In genomic region chr14:102699015-102699414, GRCm38 (mm10) we compare ENCODE assay signal across 21 mouse cellular contexts.
DNase-seq lines count a peak whose midpoint lies in the region; ATAC-seq and TF ChIP-seq lines count a peak whose summit lies in the region.
"Had no signal": no experiment of that assay in that cellular context is flagged by ENCODE, and none has a peak within 500 bp of the region (broad histone marks: within the 10 kb centered on the region; RNA-seq: fewer than 3 reads in every experiment).

No protein-coding gene starts in this region.

- DNase-seq in hindbrain, embryonic 14.5 days (ENCODE audit: low spot score), result no peak
- DNase-seq in brain, embryonic 14.5 days (ENCODE audit: low read depth), result peak; percentile 28
- peak; percentile 35 for DNase-seq in midbrain, embryonic 14.5 days
- DNase-seq in liver, embryonic 11.5 days (ENCODE audit: low spot score), result no peak
- DNase-seq in retina, embryonic 14.5 days (ENCODE audit: low spot score), result no peak
- DNase-seq: adrenal gland, adult 2 months; adrenal gland, postnatal 10 days; adrenal gland, postnatal 25 days; cerebellum, adult 11-12 months; cerebellum, adult 2 months; cerebellum, adult 9-10 months; cerebellum, postnatal 10 days; cerebellum, postnatal 25 days had no signal

- H3K4me1 ChIP-seq in hindbrain, embryonic 12.5 days, result no peaks in the 10 kb centered on the region; the same call in 1 of the 2 replicates
- 0 out of 2 replicates have a peak, but pooled peaks cover 7% of the 10 kb centered on the region for H3K4me1 ChIP-seq in hindbrain, embryonic 14.5 days (replicated peaks; ENCODE audit: control insufficient read depth, insufficient read depth, low read length)
- H3K4me1 ChIP-seq in midbrain, embryonic 12.5 days, result no peaks in the 10 kb centered on the region
- no peaks in the 10 kb centered on the region; the same call in 1 of the 2 replicates for H3K4me1 ChIP-seq in midbrain, embryonic 16.5 days (ENCODE audit: control insufficient read depth, insufficient read depth, low read length)
- H3K4me1 ChIP-seq in midbrain, embryonic 14.5 days (ENCODE audit: control insufficient read depth, insufficient read depth, low read length), result no peaks in the 10 kb centered on the region; the same call in 1 of the 2 replicates
- no peaks in the 10 kb centered on the region for H3K4me1 ChIP-seq in liver, embryonic 11.5 days (replicated peaks; ENCODE audit: control insufficient read depth, insufficient read depth, low read length)
- H3K4me1 ChIP-seq: embryonic facial prominence, embryonic 10.5 days; embryonic facial prominence, embryonic 12.5 days; forebrain, embryonic 12.5 days had no signal

- no peak overlapping the region for H3K4me2 ChIP-seq in hindbrain, embryonic 12.5 days (replicated peaks)
- H3K4me2 ChIP-seq in hindbrain, embryonic 14.5 days (replicated peaks), result no peak overlapping the region
- H3K4me2 ChIP-seq in midbrain, embryonic 12.5 days (replicated peaks), result no peak overlapping the region
- H3K4me2 ChIP-seq in midbrain, embryonic 16.5 days (ENCODE audit: low read length), result no peak overlapping the region
- no peak overlapping the region for H3K4me2 ChIP-seq in midbrain, embryonic 14.5 days (ENCODE audit: low read length)
- H3K4me2 ChIP-seq in liver, embryonic 11.5 days, result no peak overlapping the region
- H3K4me2 ChIP-seq: embryonic facial prominence, embryonic 12.5 days; forebrain, embryonic 12.5 days had no signal

- H3K27me3 ChIP-seq in hindbrain, embryonic 12.5 days, result no peaks in the 10 kb centered on the region
- no peaks in the 10 kb centered on the region for H3K27me3 ChIP-seq in hindbrain, embryonic 14.5 days (ENCODE audit: control insufficient read depth, insufficient read depth, low read length)
- H3K27me3 ChIP-seq in midbrain, embryonic 12.5 days, result no peaks in the 10 kb centered on the region
- H3K27me3 ChIP-seq in midbrain, embryonic 16.5 days (ENCODE audit: control insufficient read depth, insufficient read depth, low read depth, low read length), result no peaks in the 10 kb centered on the region
- H3K27me3 ChIP-seq in midbrain, embryonic 14.5 days (ENCODE audit: control insufficient read depth, insufficient read depth, low read length), result no peaks in the 10 kb centered on the region
- no peaks in the 10 kb centered on the region for H3K27me3 ChIP-seq in liver, embryonic 11.5 days (replicated peaks; ENCODE audit: control insufficient read depth, insufficient read depth, low read length)
- H3K27me3 ChIP-seq: embryonic facial prominence, embryonic 12.5 days; forebrain, embryonic 12.5 days had no signal

- no peak for TF ChIP-seq CTCF in brain, embryonic 14.5 days (IDR thresholded peaks at IDR 0.05; ENCODE audit: borderline replicate concordance, extremely low read depth, insufficient read depth, insufficient read length)

- no peak overlapping the region for H3K4me3 ChIP-seq in hindbrain, embryonic 12.5 days
- H3K4me3 ChIP-seq in hindbrain, embryonic 14.5 days (replicated peaks; ENCODE audit: low read length), result no peak overlapping the region
- H3K4me3 ChIP-seq in midbrain, embryonic 12.5 days, result no peak overlapping the region
- no peak overlapping the region for H3K4me3 ChIP-seq in midbrain, embryonic 16.5 days (ENCODE audit: low read depth, low read length)
- no peak overlapping the region for H3K4me3 ChIP-seq in midbrain, embryonic 14.5 days (replicated peaks; ENCODE audit: low read depth, low read length)
- no peak overlapping the region for H3K4me3 ChIP-seq in liver, embryonic 11.5 days (ENCODE audit: low read depth, low read length)
- H3K4me3 ChIP-seq: embryonic facial prominence, embryonic 10.5 days; embryonic facial prominence, embryonic 12.5 days; forebrain, embryonic 12.5 days had no signal

- H3K36me3 ChIP-seq in hindbrain, embryonic 12.5 days, result no peaks in the 10 kb centered on the region
- H3K36me3 ChIP-seq in hindbrain, embryonic 14.5 days (replicated peaks; ENCODE audit: control insufficient read depth, insufficient read depth), result no peaks in the 10 kb centered on the region
- no peaks in the 10 kb centered on the region for H3K36me3 ChIP-seq in midbrain, embryonic 12.5 days
- no peaks in the 10 kb centered on the region for H3K36me3 ChIP-seq in midbrain, embryonic 16.5 days (ENCODE audit: control insufficient read depth, insufficient read depth, low read length)
- H3K36me3 ChIP-seq in midbrain, embryonic 14.5 days (ENCODE audit: control insufficient read depth, insufficient read depth, low read length), result no peaks in the 10 kb centered on the region
- no peaks in the 10 kb centered on the region for H3K36me3 ChIP-seq in liver, embryonic 11.5 days (ENCODE audit: control insufficient read depth, insufficient read depth, low read length)
- H3K36me3 ChIP-seq: embryonic facial prominence, embryonic 10.5 days; embryonic facial prominence, embryonic 12.5 days; forebrain, embryonic 12.5 days had no signal

- no peaks in the 10 kb centered on the region for H3K9me3 ChIP-seq in hindbrain, embryonic 12.5 days (replicated peaks)
- no peaks in the 10 kb centered on the region for H3K9me3 ChIP-seq in hindbrain, embryonic 14.5 days (ENCODE audit: control insufficient read depth, low read length)
- H3K9me3 ChIP-seq in midbrain, embryonic 12.5 days, result no peaks in the 10 kb centered on the region
- no peaks in the 10 kb centered on the region for H3K9me3 ChIP-seq in midbrain, embryonic 16.5 days (replicated peaks; ENCODE audit: control insufficient read depth, low read length, poor library complexity, severe bottlenecking)
- H3K9me3 ChIP-seq in midbrain, embryonic 14.5 days (ENCODE audit: control insufficient read depth, low read length), result no peaks in the 10 kb centered on the region
- H3K9me3 ChIP-seq in liver, embryonic 11.5 days (ENCODE audit: control insufficient read depth, low read length), result no peaks in the 10 kb centered on the region
- H3K9me3 ChIP-seq: embryonic facial prominence, embryonic 10.5 days; embryonic facial prominence, embryonic 12.5 days; forebrain, embryonic 12.5 days had no signal

- H3K27ac ChIP-seq in hindbrain, embryonic 12.5 days, result no peak overlapping the region
- H3K27ac ChIP-seq in hindbrain, embryonic 14.5 days, result no peak overlapping the region
- H3K27ac ChIP-seq in midbrain, embryonic 12.5 days (replicated peaks), result no peak overlapping the region
- no peak overlapping the region for H3K27ac ChIP-seq in midbrain, embryonic 16.5 days (ENCODE audit: low read length)
- no peak overlapping the region for H3K27ac ChIP-seq in midbrain, embryonic 14.5 days (replicated peaks; ENCODE audit: low read depth, low read length)
- H3K27ac ChIP-seq in liver, embryonic 11.5 days (ENCODE audit: low read depth, low read length), result no peak overlapping the region
- H3K27ac ChIP-seq: embryonic facial prominence, embryonic 10.5 days; embryonic facial prominence, embryonic 12.5 days; forebrain, embryonic 12.5 days had no signal

- TF ChIP-seq POLR2A in brain, embryonic 14.5 days (IDR thresholded peaks at IDR 0.05; ENCODE audit: borderline replicate concordance, extremely low read depth, insufficient read depth, insufficient read length, poor library complexity, severe bottlenecking), result no peak

- WGBS in hindbrain, embryonic 12.5 days, result 78% methylated on average over 3 of the region's 3 CpGs
- 82% methylated on average over 3 of the region's 3 CpGs for WGBS in hindbrain, embryonic 14.5 days
- WGBS in midbrain, embryonic 12.5 days, result 68% methylated on average over 3 of the region's 3 CpGs
- WGBS in midbrain, embryonic 16.5 days, result 59% methylated on average over 3 of the region's 3 CpGs
- 49% methylated on average over 3 of the region's 3 CpGs for WGBS in midbrain, embryonic 14.5 days
- 78% methylated on average over 3 of the region's 3 CpGs for WGBS in liver, embryonic 11.5 days

- ATAC-seq in hindbrain, embryonic 12.5 days (ENCODE audit: low FRiP score), result 0 out of 2 replicates have a peak, but pooled peaks have one; percentile 6
- no peak for ATAC-seq in hindbrain, embryonic 14.5 days (ENCODE audit: low FRiP score)
- ATAC-seq in midbrain, embryonic 12.5 days (ENCODE audit: low FRiP score, low read depth), result peak; percentile 54; the same call in 1 of the 2 replicates
- no peak for ATAC-seq in midbrain, embryonic 16.5 days
- peak; percentile 72; the same call in 1 of the 2 replicates for ATAC-seq in midbrain, embryonic 14.5 days (ENCODE audit: low FRiP score, low TSS enrichment)
- no peak for ATAC-seq in liver, embryonic 11.5 days (replicated peaks; ENCODE audit: low FRiP score)
- ATAC-seq: forebrain, embryonic 14.5 days; forebrain, embryonic 16.5 days had no signal

- H3K9ac ChIP-seq in hindbrain, embryonic 12.5 days, result no peak overlapping the region
- H3K9ac ChIP-seq in hindbrain, embryonic 14.5 days, result no peak overlapping the region
- no peak overlapping the region for H3K9ac ChIP-seq in midbrain, embryonic 12.5 days (replicated peaks)
- H3K9ac ChIP-seq in midbrain, embryonic 16.5 days (ENCODE audit: low read depth, low read length), result no peak overlapping the region
- H3K9ac ChIP-seq in midbrain, embryonic 14.5 days (replicated peaks; ENCODE audit: low read length), result no peak overlapping the region
- no peak overlapping the region for H3K9ac ChIP-seq in liver, embryonic 11.5 days (ENCODE audit: low read depth, low read length)
- H3K9ac ChIP-seq: embryonic facial prominence, embryonic 12.5 days; forebrain, embryonic 12.5 days had no signal

Comparison
In these comparisons a context has a peak if more than half of its experiments do, and no peak if none do; other contexts are left out.
1. ATAC-seq: peak in hindbrain, embryonic 12.5 days (single experiment), midbrain, embryonic 12.5 days (single experiment) and midbrain, embryonic 14.5 days (single experiment); none in hindbrain, embryonic 14.5 days (single experiment), midbrain, embryonic 16.5 days (single experiment) and liver, embryonic 11.5 days (single experiment).
2. DNase-seq: peak in brain, embryonic 14.5 days (single experiment) and midbrain, embryonic 14.5 days (single experiment); none in hindbrain, embryonic 14.5 days (single experiment), liver, embryonic 11.5 days (single experiment) and retina, embryonic 14.5 days (single experiment).